In genomic region chr11:97793165-97793564, GRCm38 (mm10) we compare ENCODE assay signal across 10 mouse cellular contexts. TPM values are rescaled to one million over a fixed set of nuclear protein-coding genes. Genes with fewer than 3 reads are reported as not detected.
DNase-seq lines count a peak whose midpoint lies in the region.
"Had no signal": no experiment of that assay in that cellular context is flagged by ENCODE, and none has a peak within 500 bp of the region (broad histone marks: within the 10 kb centered on the region; RNA-seq: fewer than 3 reads in every experiment).

No protein-coding gene starts in this region.

- DNase-seq in adrenal gland, adult 2 months, result peak; percentile 26
- no peak for DNase-seq in adrenal gland, postnatal 25 days
- peak; percentile 61 for DNase-seq in kidney, postnatal 14 days
- no peak for DNase-seq in kidney, adult 11 months
- DNase-seq in CD8-positive naive resting alpha-beta T cell, adult 2 months (ENCODE audit: low read depth in 2 of 2, low spot score in 2 of 2), result peak; percentile 73 to 86
- peak; percentile 63 for DNase-seq in embryo, embryonic 10 days (ENCODE audit: low spot score)
- DNase-seq in retina, postnatal 1 day, result peak; percentile 74
- no peak for DNase-seq in Muller cell, postnatal 12 days (ENCODE audit: inconsistent ontology term)

RNA-seq across cellular contexts. Expression of gene Lasp1, which starts 5.6 kb away (rescaled TPM):
- total RNA-seq in adrenal gland, adult 2 months (2021), result 100 to 1,000 TPM; 118 to 172 TPM
- polyA plus RNA-seq in adrenal gland, adult 2 months (2012; rRNA removed), result 127 and 138 TPM in 2 replicates
- total RNA-seq in adrenal gland, postnatal 25 days (2021), result 103 and 142 TPM in 2 replicates

RNA-seq across cellular contexts. Expression of gene Rpl23, which starts 10.9 kb away (rescaled TPM):
- total RNA-seq in adrenal gland, adult 2 months (2021), result 100 to 1,000 TPM; 700 to 846 TPM
- 13.7 and 14.2 TPM in 2 replicates for polyA plus RNA-seq in adrenal gland, adult 2 months (2012; rRNA removed)
- 741 and 851 TPM in 2 replicates for total RNA-seq in adrenal gland, postnatal 25 days (2021)

RNA-seq across cellular contexts. Expression of gene 1700001P01Rik, which starts 17.4 kb away (rescaled TPM):
- under 1 TPM in 1 of 2 experiments, not detected in 1; 0.49 TPM for total RNA-seq in adrenal gland, adult 2 months (2021)
- polyA plus RNA-seq in adrenal gland, adult 2 months (2012; rRNA removed), result not detected in 2 replicates
- not detected in 2 replicates for total RNA-seq in adrenal gland, postnatal 25 days (2021)
- polyA plus RNA-seq: limb, embryonic 12.5 days; small intestine, adult 2 months had no signal

RNA-seq across cellular contexts. Expression of gene Cwc25, which starts 26.8 kb away (rescaled TPM):
- 10 to 100 TPM; 17.5 to 28.9 TPM for total RNA-seq in adrenal gland, adult 2 months (2021)
- polyA plus RNA-seq in adrenal gland, adult 2 months (2012; rRNA removed), result 5.1 and 6.5 TPM in 2 replicates
- total RNA-seq in adrenal gland, postnatal 25 days (2021), result 19.5 and 22.6 TPM in 2 replicates

RNA-seq across cellular contexts. Expression of gene B230217C12Rik, which starts 47.4 kb away (rescaled TPM):
- total RNA-seq in adrenal gland, adult 2 months (2021), result 1 to 10 TPM; 2.9 to 4.6 TPM
- polyA plus RNA-seq in adrenal gland, adult 2 months (2012; rRNA removed), result 1.8 and 2.5 TPM in 2 replicates
- total RNA-seq in adrenal gland, postnatal 25 days (2021), result 5.1 and 5.5 TPM in 2 replicates

Comparison
In these comparisons a context has a peak if more than half of its experiments do, and no peak if none do; other contexts are left out.
1. DNase-seq: peak in adrenal gland, adult 2 months (single experiment), kidney, postnatal 14 days (single experiment), CD8-positive naive resting alpha-beta T cell, adult 2 months (2 of 2), embryo, embryonic 10 days (single experiment) and retina, postnatal 1 day (single experiment); none in adrenal gland, postnatal 25 days (single experiment), kidney, adult 11 months (single experiment) and Muller cell, postnatal 12 days (single experiment).